Mouse (Mus musculus): ENCODE measurements around the gene Rhbdl1.

DNA sequence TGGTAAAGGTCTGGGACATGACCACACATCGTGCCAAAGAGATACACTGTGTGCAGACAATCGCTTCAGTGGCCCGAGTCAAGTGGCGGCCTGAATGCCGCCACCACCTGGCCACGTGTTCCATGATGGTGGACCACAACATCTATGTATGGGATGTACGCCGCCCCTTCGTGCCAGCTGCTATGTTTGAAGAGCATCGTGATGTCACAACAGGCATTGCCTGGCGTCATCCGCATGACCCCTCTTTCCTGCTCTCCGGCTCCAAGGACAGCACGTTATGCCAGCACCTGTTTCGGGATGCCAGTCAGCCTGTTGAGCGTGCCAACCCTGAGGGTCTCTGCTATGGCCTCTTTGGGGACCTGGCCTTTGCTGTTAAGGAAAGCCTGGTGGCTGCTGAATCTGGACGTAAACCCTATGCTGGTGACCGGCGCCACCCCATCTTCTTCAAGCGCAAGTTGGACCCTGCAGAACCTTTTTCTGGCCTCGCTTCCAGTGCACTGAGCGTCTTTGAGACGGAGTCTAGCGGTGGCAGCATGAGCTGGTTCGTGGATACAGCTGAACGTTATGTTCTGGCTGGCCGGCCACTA, 11.0 kb downstream of the Rhbdl1 start:
- no peak for TF ChIP-seq POLR2A (IDR thresholded peaks at IDR 0.05; ENCODE audit: control insufficient read depth, low read depth, low read length)
- TF ChIP-seq CTCF (IDR thresholded peaks at IDR 0.05; ENCODE audit: control insufficient read depth, insufficient read depth, insufficient replicate concordance, low read depth, low read length) = no peak
